Mouse (Mus musculus): ENCODE data around the gene Lrrc47.
A peak's percentile ranks its signal among the peaks of the same experiment; 100 is the strongest.

The Lrrc47 gene

GRCm38 (mm10) chr4:154011646-154012089 lies at the start of gene Lrrc47:
TSS of gene Lrrc47 (plus strand) at chr4:154011731.
- DNase-seq (ENCODE audit: low spot score), result peak; percentile 84

DNA sequence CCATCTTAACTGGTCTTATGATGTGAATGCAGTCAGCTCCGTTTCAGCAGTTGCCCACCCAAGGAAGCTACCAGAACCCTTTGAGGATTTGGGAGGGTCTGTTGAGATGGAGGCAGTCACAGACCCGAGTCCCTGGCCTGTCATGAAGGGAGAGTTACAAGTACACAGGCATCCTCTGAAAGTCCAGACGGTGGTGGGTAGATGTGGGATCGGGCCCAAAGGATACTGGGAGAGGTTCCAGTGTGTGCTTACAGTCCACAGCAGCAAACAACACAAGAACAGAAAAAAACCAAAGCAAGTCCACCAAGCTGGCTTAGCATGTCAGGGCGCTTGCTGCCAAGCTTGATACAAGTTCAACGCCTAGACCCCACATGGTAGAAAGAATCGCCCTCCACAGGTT lies 48.9 kb upstream of the Lrrc47 start:
- peak; percentile 62 for DNase-seq (ENCODE audit: low spot score)

GRCm38 (mm10) chr4:153966651-153967050 lies 44.9 kb upstream of the Lrrc47 start:
- DNase-seq (ENCODE audit: low spot score), result no peak

DNA sequence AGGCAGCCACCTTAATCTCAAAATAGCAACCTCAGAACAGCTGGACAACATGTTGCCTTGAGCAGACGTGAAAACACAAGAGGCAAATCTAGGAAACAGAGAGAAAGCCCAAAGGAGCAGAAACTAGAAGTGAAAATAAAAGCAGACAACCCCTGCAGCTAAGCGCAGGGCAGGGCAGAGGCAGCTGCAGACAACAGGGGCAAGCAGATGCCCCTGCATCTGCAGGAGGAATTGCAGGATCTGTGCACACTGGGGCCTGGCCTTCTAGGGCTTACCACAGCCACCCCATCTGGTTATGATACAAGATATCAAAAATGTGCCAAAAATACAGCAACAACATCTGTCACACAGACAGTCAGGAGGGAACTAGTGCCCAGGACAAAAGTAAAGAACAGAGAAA lies 44.0 kb upstream of the Lrrc47 start:
- DNase-seq (ENCODE audit: low spot score), result no peak

GRCm38 (mm10) chr4:153968063-153968462 lies 43.5 kb upstream of the Lrrc47 start:
- no peak for DNase-seq (ENCODE audit: low spot score)

DNA sequence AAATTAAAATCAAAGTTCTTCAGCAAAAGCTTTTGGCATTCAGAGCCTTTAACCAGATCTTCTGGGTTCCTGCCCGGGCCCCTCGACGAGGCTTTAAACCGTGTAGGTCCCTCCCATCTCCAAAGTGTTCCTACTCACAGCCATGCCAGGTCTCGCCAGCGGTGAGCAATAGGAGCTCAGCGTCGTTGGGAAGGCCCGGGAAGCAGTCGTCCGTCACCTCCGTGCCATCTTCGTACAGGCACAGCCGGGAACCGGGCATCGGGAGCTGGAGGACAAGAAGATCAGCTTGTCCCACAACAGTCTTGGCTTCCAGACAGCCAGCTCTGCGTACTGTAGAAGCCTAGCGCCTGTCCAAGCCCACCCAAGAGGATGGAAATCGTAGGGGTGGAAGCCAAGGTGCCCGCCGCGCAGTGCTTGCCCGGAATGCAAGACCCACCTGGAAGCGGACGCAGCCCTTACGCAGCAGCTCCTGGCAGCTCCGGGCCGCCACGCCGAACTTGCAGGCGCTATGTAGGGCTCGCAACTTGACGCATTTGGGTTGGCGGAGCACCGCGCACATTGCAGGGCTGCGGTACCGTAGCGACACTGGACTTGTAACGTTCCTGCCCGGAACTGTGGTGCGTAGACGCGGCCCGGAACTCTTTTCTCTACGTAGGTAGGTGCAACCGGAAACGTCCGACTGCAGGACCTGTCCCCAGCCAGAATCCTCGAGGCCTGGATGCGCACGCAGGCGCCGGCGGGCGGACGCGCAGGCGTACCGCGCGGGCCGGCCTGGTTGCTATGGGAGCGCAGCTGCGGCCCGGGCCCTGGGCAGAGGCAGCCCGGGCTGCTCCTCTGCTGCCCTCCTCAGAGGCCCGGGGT lies 36.9 kb upstream of the Lrrc47 start, which contains the start of the genes Dffb and Cep104:
TSS of gene Dffb (minus strand) at position 696 of the 861 bp plus-strand sequence.
TSS of gene Cep104 (plus strand) at position 764 of the 861 bp plus-strand sequence.
- peak; percentile 96 for DNase-seq (ENCODE audit: low spot score)

GRCm38 (mm10) chr4:153975292-153975662 lies 36.3 kb upstream of the Lrrc47 start:
- peak; percentile 25 for DNase-seq (ENCODE audit: low spot score)

DNA sequence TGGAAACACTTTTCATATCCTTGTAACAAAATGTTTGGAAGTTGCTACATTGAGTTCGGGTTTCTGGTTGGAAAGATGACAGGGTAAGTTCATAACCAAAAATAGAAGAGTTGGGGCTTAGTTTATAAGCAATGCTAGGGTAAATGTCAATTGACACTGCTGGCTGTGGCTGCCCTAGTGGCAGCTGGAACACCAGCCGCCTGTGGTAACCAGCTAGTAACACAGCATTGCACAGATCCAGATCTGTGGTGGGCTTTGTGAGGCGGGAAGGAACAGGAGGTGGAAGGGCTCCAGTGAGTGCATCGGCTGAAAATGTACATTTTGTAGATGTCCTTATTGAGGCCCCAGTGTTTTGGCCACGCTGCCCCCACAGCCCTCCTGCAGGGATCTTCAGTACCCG lies 35.8 kb upstream of the Lrrc47 start:
- DNase-seq (ENCODE audit: low spot score), result no peak

GRCm38 (mm10) chr4:153979243-153979642 lies 32.3 kb upstream of the Lrrc47 start:
- DNase-seq (ENCODE audit: low spot score), result no peak

DNA sequence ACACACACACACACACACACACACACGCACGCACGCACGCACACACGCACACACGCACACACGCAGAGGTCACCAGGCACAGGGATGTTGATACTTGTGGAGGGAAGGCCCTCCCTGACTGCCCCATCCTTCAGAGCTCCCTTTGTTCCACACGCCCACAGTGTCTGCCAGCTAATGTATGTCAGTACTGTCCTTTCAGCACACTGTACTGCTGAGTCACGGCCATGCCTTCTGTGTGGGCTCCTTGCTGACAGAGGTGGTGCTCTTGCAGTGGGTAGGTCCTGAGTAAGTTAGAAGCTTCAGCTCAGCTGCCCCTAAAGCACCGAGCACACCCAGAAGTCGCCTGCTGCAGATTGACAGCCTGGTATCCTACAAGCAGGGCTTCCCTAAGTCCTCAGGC lies 31.1 kb upstream of the Lrrc47 start:
- DNase-seq (ENCODE audit: low spot score), result no peak

DNA sequence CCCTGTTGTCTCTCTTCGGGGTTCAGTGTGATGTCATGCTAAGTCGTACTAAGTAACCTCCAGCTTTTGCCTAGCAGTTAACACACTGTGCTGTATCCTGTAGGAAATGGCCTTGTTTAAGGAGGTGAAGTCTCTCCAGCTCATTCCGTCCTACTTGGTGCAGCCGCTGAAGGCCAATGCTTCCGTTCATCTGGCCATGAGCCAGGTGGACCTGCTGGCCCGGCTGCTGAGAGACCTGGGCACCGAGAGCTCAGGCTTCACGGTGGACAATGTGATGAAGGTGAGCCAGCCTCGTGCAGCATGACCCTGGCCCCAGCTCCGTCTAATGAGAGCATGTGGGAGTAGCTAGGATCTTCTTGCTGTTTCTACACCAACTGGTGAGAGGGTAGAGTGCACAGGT lies 18.8 kb upstream of the Lrrc47 start:
- DNase-seq (ENCODE audit: low spot score), result no peak

GRCm38 (mm10) chr4:153993505-153993904 lies 18.0 kb upstream of the Lrrc47 start:
- DNase-seq (ENCODE audit: low spot score), result no peak

GRCm38 (mm10) chr4:154005488-154005887 lies 6.0 kb upstream of the Lrrc47 start:
- DNase-seq (ENCODE audit: low spot score), result no peak

GRCm38 (mm10) chr4:154006264-154006663 lies 5.3 kb upstream of the Lrrc47 start:
- DNase-seq (ENCODE audit: low spot score), result no peak

- DNase-seq (ENCODE audit: low spot score), result no peak
Measured at GRCm38 (mm10) chr4:154007759-154008158, 3.8 kb upstream of the Lrrc47 start.

DNA sequence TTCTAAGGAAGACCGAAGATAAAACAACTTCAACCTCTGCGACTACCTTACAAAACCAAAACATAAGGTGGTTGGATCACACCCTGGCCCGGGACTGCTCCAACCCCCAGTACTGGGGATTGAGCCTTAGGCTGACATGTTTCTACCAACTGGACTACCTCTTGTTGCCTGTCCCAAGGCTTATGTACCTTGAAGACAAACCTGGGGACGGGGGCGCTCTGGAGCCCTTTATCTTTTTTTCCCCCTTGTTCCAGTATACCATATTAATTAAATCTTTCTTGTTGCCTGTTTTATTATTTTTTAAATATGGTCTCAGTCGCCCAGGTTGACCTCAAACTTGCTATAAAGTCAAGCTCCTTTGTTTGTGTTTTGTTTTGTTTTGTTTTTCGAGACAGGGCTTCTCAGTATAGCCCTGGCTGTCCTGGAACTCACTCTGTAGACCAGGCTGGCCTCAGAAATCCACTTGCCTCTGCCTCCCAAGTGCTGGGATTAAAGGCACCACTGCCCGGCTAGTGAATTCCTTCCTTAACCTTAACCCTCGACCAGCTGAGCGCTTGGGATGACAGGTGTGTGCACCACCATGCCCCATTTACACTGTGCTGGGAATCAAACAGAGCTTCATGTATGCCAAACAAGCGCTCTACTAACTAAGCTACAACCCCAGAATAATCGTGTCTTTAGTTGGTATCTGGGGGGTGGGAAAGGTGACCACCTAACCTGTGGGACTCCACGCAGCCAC lies 455 bp upstream of the Lrrc47 start:
- DNase-seq (ENCODE audit: low spot score), result no peak

GRCm38 (mm10) chr4:154012132-154012882 lies 776 bp downstream of the Lrrc47 start:
- DNase-seq (ENCODE audit: low spot score), result peak; percentile 26

GRCm38 (mm10) chr4:154015476-154015875 lies 3.9 kb downstream of the Lrrc47 start:
- DNase-seq (ENCODE audit: low spot score), result no peak

- DNase-seq (ENCODE audit: low spot score), result peak; percentile 69
Measured at GRCm38 (mm10) chr4:154019571-154019970, 8.0 kb downstream of the Lrrc47 start.

GRCm38 (mm10) chr4:154021432-154021831 lies 9.9 kb downstream of the Lrrc47 start:
- peak; percentile 49 for DNase-seq (ENCODE audit: low spot score)

DNA sequence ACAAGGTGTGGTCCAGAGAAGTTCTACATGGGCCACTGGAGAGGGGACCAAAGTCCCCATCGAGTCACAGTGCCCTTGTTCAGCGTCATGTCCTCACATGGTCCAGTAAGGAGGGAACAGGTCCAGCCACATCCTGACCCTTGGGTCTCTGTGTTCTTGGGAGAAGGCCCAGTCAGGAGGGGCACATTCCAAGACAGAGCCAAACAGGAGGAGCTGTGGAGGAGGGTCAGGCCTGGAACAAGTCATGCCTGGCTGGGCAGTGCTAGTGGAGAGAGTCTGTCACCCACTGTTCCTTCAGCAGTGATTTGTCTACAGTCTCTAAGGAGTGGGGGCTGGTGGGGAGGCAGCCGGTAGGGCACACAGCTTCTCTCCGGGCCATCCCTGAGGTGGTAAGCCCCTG lies 10.9 kb downstream of the Lrrc47 start:
- DNase-seq (ENCODE audit: low spot score), result peak; percentile 33

DNA sequence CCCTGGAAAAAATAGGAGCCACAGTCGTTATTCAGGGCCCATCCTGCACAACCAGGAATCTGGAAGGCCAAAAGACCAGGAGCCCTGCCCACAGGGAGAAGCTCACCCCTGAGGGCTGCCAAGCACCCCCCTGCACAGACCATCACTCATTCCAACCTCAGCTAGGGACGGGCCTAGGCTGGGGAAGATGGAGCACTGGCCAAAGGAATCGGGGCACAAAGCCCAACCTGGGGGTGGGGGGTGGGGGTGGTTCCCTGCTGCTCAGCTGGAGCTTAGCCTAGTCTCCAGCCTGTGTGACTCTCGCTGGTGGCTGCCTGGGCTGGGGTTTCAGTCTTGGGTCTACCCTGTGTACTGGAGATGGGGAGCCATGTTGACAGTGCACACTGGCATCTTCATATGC lies 11.3 kb downstream of the Lrrc47 start:
- DNase-seq (ENCODE audit: low spot score), result peak; percentile 30
